Mouse (Mus musculus): Measurements from ENCODE around the gene Gm20388. TPM values are rescaled to one million over a fixed set of nuclear protein-coding genes. Genes with fewer than 3 reads are reported as not detected.
A peak's percentile ranks its signal among the peaks of the same experiment; 100 is the strongest.

Gm20388 gene
- polyA plus RNA-seq, 1 experiment = 18.7 TPM

DNA sequence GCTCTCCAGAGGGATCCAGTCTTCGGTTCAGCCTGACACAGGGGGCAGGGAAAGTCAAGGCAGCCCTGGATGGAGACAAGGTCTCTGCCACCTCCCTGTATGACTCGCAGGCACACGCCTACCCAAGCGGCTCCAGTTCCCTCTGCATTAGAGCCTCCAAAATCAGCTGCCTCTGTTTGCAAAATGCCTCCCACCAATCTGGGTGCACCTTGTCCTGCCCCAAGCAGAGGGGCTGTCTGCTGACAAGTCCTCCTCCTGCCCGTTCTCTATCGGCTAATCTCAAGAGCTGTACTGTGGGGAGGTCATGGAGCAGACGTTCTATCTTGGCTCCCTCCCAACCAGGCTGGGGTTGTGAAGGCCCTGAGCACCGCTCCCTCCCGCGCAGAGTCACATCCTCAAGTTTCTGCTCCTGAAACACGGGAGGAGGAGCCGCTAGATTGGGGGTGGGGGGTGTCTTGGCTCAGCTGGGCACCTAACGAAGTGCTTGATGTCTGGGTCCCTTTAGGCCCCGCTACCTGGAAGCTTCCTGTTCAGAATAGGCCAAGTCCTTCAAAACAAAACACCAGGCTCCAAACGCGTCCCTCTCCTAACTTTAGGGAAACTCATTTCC, 2564.4 kb downstream of the Gm20388 start:
- H3K4me1 ChIP-seq (ENCODE audit: control insufficient read depth, insufficient read depth, low read length) = peaks cover 18% of the 10 kb centered on the region
- no peak for TF ChIP-seq POLR2A (IDR thresholded peaks at IDR 0.05; ENCODE audit: borderline replicate concordance, insufficient read depth, low read length)
- TF ChIP-seq CTCF (IDR thresholded peaks at IDR 0.05; ENCODE audit: borderline replicate concordance, insufficient read depth, low read depth, low read length) = no peak
- no peak overlapping the region for H3K27ac ChIP-seq (ENCODE audit: insufficient read depth, low read length)
- no peaks in the 10 kb centered on the region for H3K27me3 ChIP-seq (ENCODE audit: control insufficient read depth, insufficient read depth, low read length)
- DNase-seq = peak; percentile 43 to 57
- 2% methylated on average over 16 of the region's 16 CpGs for WGBS
- H3K4me3 ChIP-seq (replicated peaks; ENCODE audit: insufficient read depth, low read depth, low read length) = peak overlapping the region; percentile 82

DNA sequence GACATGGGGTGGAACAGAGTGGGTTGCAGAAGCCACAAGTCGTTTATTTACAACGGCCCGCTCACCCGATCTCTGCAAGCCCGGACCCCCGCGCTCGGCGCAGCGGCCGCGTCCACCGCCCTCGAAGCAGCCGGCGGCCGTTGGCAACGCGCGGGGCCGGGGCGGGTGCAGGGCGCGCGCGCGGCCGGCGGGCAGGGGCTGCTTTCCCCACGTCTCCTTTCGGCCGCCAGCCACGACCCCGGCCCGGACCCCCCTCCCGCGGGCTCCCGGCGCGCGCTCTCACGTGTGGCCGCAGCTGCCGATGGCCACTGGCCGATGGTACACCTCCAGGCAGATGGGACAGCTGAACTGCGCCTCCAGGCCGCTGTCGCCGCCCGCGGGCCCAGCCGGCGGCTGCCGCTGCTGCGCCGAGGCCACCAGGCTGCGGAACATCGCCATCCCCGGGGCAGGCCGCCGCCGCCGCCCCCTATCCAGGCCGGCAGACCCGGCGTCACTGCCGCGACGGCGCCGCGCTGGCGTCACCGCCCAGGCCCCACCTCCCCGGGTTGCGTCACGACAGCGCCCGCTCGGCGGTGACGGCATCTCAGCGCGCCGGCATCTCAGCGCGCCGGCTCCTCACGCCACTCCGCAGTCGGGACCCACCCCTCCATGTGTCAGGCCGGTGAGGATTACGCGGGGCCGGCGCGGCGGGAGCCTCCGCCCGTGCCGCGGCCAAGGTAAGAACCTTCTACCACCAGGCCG, 2565.1 kb downstream of the Gm20388 start, which contains the start of the genes Rnf166 and Ctu2:
TSS of gene Rnf166 (minus strand) at position 485 of the 741 bp plus-strand sequence.
TSS of gene Ctu2 (plus strand) at position 564 of the 741 bp plus-strand sequence.
- peak; percentile 61 for TF ChIP-seq POLR2A (IDR thresholded peaks at IDR 0.05; ENCODE audit: borderline replicate concordance, insufficient read depth, low read length)
- TF ChIP-seq CTCF (IDR thresholded peaks at IDR 0.05; ENCODE audit: borderline replicate concordance, insufficient read depth, low read depth, low read length) = no peak
- H3K27me3 ChIP-seq (ENCODE audit: control insufficient read depth, insufficient read depth, low read length) = no peaks in the 10 kb centered on the region
- peak; percentile 92 to 94 for DNase-seq
- peaks cover 18% of the 10 kb centered on the region for H3K4me1 ChIP-seq (ENCODE audit: control insufficient read depth, insufficient read depth, low read length)
- peak within 1 kb of the TSS; percentile 81 for H3K27ac ChIP-seq (ENCODE audit: insufficient read depth, low read length)
- under 1% methylated on average over 102 of the region's 103 CpGs for WGBS
- peak within 1 kb of the TSS; percentile 82 for H3K4me3 ChIP-seq (replicated peaks; ENCODE audit: insufficient read depth, low read depth, low read length)

DNA sequence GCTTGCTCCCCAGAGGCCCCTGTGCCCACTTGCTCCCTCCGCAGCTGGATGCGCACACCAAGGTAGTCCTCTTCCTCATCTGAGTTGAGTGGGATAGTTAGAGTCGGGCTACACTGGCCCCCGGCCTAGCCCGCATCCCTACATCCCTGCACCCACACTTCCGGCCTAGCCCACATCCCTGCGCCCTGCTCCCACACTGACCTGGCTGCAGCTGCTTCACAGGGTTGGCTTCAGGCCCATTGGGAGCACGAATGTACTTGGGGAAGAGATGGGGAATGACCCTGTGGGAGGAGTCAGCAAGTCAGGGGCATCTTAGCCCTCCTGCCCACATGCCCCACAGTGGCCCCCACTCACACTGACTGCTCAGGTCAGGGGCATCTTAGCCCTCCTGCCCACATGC, 2571.8 kb downstream of the Gm20388 start:
- no peak for DNase-seq
- Histone ChIP-seq H3K27ac (ENCODE audit: insufficient read depth, low read length) (no peak overlapping the region), H3K4me1 (ENCODE audit: control insufficient read depth, insufficient read depth, low read length) (peaks cover 1% of the 10 kb centered on the region), H3K27me3 (ENCODE audit: control insufficient read depth, insufficient read depth, low read length) (no peaks in the 10 kb centered on the region), H3K4me3 (replicated peaks; ENCODE audit: insufficient read depth, low read depth, low read length) (no peak overlapping the region)
- TF ChIP-seq CTCF (IDR thresholded peaks at IDR 0.05; ENCODE audit: borderline replicate concordance, insufficient read depth, low read depth, low read length) = no peak
- TF ChIP-seq POLR2A (IDR thresholded peaks at IDR 0.05; ENCODE audit: borderline replicate concordance, insufficient read depth, low read length) = no peak
- 84% methylated on average over 8 of the region's 8 CpGs for WGBS

DNA sequence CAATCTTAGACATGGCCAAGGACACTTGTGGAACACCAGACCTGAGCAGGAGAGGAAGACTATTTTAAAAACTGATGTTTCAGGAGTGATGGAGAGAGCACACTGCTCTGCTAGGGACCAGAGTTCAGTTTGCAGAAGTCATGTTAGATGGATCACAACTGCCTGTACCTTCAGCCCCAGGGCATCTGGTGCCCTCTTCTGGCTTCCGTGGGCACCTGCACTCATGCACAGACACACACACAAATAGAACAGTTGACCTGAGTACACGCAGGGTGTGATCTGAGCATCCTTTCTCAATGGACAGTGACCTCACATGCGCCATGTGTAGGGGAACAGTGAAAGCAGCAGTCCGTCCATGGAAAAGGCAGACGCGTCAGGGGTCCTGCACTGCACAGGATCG, 2573.2 kb downstream of the Gm20388 start:
- no peaks in the 10 kb centered on the region for H3K27me3 ChIP-seq (ENCODE audit: control insufficient read depth, insufficient read depth, low read length)
- H3K4me3 ChIP-seq (replicated peaks; ENCODE audit: insufficient read depth, low read depth, low read length) = no peak overlapping the region
- DNase-seq = no peak
- H3K27ac ChIP-seq (ENCODE audit: insufficient read depth, low read length) = no peak overlapping the region
- 97% methylated on average over 7 of the region's 7 CpGs for WGBS
- no peaks in the 10 kb centered on the region; the same call in 1 of the 2 replicates for H3K4me1 ChIP-seq (ENCODE audit: control insufficient read depth, insufficient read depth, low read length)
- no peak for TF ChIP-seq CTCF (IDR thresholded peaks at IDR 0.05; ENCODE audit: borderline replicate concordance, insufficient read depth, low read depth, low read length)
- no peak for TF ChIP-seq POLR2A (IDR thresholded peaks at IDR 0.05; ENCODE audit: borderline replicate concordance, insufficient read depth, low read length)

DNA sequence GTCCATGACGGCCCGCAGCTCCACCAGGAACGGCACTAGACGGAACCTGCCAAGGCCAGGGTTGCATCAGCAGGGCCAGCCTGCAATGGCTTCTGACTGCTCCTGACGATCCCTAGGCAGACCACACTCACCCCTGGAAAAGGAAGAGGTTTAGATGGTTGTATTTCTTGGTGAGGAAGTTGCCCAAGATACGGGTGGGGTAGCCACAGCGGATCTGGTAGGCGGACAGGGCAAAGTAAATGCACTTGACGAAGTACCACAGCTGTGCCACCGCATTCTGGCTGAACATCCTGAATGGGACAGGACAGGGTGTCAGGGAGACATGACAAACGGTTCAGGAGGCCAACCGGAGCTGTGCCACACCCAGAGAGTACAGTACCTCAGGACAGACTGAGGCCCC, 2574.2 kb downstream of the Gm20388 start:
- Histone ChIP-seq H3K4me3 (replicated peaks; ENCODE audit: insufficient read depth, low read depth, low read length) (no peak overlapping the region), H3K27me3 (ENCODE audit: control insufficient read depth, insufficient read depth, low read length) (no peaks in the 10 kb centered on the region), H3K27ac (ENCODE audit: insufficient read depth, low read length) (no peak overlapping the region), H3K4me1 (ENCODE audit: control insufficient read depth, insufficient read depth, low read length) (no peaks in the 10 kb centered on the region)
- 84% methylated on average over 12 of the region's 12 CpGs for WGBS
- DNase-seq = no peak
- TF ChIP-seq POLR2A (IDR thresholded peaks at IDR 0.05; ENCODE audit: borderline replicate concordance, insufficient read depth, low read length) = no peak

DNA sequence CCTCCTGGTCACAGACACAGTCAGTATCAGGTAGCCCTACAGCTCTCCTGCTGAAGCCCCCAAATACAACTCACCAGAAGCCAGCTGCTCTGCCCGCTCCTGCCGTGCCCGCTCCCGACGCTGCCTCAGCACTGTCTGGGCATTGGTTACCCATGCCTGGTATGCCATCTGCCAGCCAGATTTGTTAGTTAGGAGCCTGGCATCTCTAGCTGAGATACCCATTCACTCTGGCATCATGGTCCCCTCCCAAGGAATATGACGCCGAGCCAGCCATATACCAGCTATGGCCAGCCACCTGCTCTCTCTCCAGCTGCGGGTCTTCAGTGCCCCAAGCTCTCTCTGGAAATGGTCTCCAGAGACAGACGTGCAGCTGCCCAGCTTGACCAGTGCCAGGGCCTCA, 2577.7 kb downstream of the Gm20388 start:
- H3K27me3 ChIP-seq (ENCODE audit: control insufficient read depth, insufficient read depth, low read length) = no peaks in the 10 kb centered on the region
- 10% methylated on average over 9 of the region's 9 CpGs for WGBS
- TF ChIP-seq POLR2A (IDR thresholded peaks at IDR 0.05; ENCODE audit: borderline replicate concordance, insufficient read depth, low read length) (no peak), CTCF (IDR thresholded peaks at IDR 0.05; ENCODE audit: borderline replicate concordance, insufficient read depth, low read depth, low read length) (no peak)
- H3K4me1 ChIP-seq (ENCODE audit: control insufficient read depth, insufficient read depth, low read length) = no peaks in the 10 kb centered on the region
- H3K27ac ChIP-seq (ENCODE audit: insufficient read depth, low read length) = no peak overlapping the region
- no peak overlapping the region for H3K4me3 ChIP-seq (replicated peaks; ENCODE audit: insufficient read depth, low read depth, low read length)
- DNase-seq = no peak

DNA sequence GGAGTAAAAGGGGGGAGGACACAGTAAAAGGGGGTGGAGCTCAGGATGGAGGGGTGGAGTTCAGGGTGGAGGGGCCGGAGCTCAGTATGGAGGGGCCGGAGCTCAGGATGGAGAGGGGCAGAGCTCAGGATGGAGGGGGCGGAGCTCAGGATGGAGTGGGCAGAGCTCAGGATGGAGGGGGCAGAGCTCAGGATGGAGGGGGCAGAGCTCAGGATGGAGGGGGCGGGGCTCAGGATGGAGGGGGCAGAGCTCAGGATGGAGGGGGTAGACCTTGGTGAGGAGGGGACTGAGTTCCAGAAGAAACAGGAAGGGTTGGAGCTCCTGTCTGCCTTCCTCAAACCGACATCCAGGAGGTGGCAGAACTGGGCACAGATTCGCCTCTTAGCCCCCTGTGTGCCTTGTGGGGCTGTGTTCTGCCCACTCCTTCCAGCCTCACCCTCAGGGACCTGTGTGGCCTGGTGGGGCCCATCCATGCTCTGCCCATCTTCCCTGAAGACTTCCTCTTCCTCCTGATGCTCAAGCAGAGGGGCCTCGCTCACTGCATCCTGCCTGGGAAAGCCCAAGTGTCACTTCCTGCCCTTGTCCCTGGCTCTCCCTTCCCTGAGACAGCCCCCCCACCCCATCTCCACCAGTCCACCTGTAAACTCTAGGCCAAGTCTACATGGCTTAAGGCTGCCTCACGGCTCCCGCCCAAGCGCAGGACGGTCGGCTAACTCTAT, 2586.5 kb downstream of the Gm20388 start:
- no peak overlapping the region for H3K4me3 ChIP-seq (replicated peaks; ENCODE audit: insufficient read depth, low read depth, low read length)
- no peak for DNase-seq
- no peaks in the 10 kb centered on the region for H3K4me1 ChIP-seq (ENCODE audit: control insufficient read depth, insufficient read depth, low read length)
- 86% methylated on average over 12 of the region's 12 CpGs for WGBS
- TF ChIP-seq POLR2A (IDR thresholded peaks at IDR 0.05; ENCODE audit: borderline replicate concordance, insufficient read depth, low read length) = no peak
- TF ChIP-seq CTCF (IDR thresholded peaks at IDR 0.05; ENCODE audit: borderline replicate concordance, insufficient read depth, low read depth, low read length) = no peak
- H3K27me3 ChIP-seq (ENCODE audit: control insufficient read depth, insufficient read depth, low read length) = no peaks in the 10 kb centered on the region
- no peak overlapping the region for H3K27ac ChIP-seq (ENCODE audit: insufficient read depth, low read length)
